Mouse (Mus musculus): ENCODE data around the gene Cdk19. TPM values are rescaled to one million over a fixed set of nuclear protein-coding genes. Genes with fewer than 3 reads are reported as not detected.
A peak's percentile ranks its signal among the peaks of the same experiment; 100 is the strongest.

The Cdk19 gene
- total and polyA plus RNA-seq, 2 experiments from 2014 or later: 3.9 to 11.8 TPM

- Histone ChIP-seq H3K4me2 (ENCODE audit: low read depth, low read length, poor library complexity, severe bottlenecking) (no peak overlapping the region), H3K9ac (replicated peaks; ENCODE audit: low read length, poor library complexity, severe bottlenecking) (no peak overlapping the region), H3K4me1 (ENCODE audit: insufficient read depth, low read length) (no peaks in the 10 kb centered on the region), H3K36me3 (ENCODE audit: insufficient read depth, low read length) (no peaks in the 10 kb centered on the region), H3K27ac (ENCODE audit: low read depth, low read length) (no peak overlapping the region), H3K27me3 (ENCODE audit: insufficient read depth, low read length) (no peaks in the 10 kb centered on the region), H3K9me3 (ENCODE audit: low read length) (no peaks in the 10 kb centered on the region), H3K4me3 (ENCODE audit: low read depth, low read length) (no peak overlapping the region)
- WGBS: 92% methylated on average over 10 of the region's 10 CpGs
- ATAC-seq (ENCODE audit: low FRiP score) (no peak), DNase-seq (ENCODE audit: low spot score) (no peak)
- no peak for TF ChIP-seq CTCF (IDR thresholded peaks at IDR 0.05)
Measured at GRCm38 (mm10) chr10:40320306-40320705, 19.1 kb upstream of the Cdk19 start.

DNA sequence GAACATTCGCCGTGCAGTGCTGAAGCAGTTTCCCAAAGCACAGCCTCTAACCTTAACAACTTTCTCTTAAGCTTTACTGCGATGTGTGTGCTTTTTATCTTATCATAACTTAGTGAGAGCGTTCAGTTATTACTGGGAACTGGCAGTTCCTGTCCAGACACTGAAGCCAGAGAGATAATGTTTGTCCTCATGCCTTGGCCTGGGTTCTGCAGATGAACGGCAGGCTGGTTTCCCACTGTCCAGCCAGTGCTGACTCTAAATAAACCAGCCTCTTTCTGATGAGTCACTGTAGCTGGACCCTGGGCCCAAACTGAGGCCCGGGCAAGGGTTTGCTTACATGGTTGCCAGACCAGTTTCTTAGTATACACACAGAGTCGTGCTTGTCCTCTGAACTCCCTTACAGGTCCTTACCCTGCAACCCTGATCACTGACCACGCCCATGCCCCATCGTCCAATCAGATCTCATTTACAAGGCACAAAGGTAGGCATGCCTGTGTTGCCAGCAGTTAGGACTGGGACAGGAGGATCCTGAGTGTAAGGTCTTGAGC is 11.3 kb upstream of the Cdk19 start:
- Histone ChIP-seq H3K9me3 (ENCODE audit: low read length) (no peaks in the 10 kb centered on the region), H3K27me3 (ENCODE audit: insufficient read depth, low read length) (no peaks in the 10 kb centered on the region), H3K4me3 (ENCODE audit: low read depth, low read length) (no peak overlapping the region), H3K9ac (replicated peaks; ENCODE audit: low read length, poor library complexity, severe bottlenecking) (no peak overlapping the region), H3K36me3 (ENCODE audit: insufficient read depth, low read length) (no peaks in the 10 kb centered on the region), H3K4me2 (ENCODE audit: low read depth, low read length, poor library complexity, severe bottlenecking) (no peak overlapping the region), H3K4me1 (ENCODE audit: insufficient read depth, low read length) (no peaks in the 10 kb centered on the region), H3K27ac (ENCODE audit: low read depth, low read length) (no peak overlapping the region)
- no peak for TF ChIP-seq CTCF (IDR thresholded peaks at IDR 0.05)
- no peak for DNase-seq (ENCODE audit: low spot score)
- no peak for ATAC-seq (ENCODE audit: low FRiP score)
- WGBS: 85% methylated on average over 9 of the region's 9 CpGs

DNA sequence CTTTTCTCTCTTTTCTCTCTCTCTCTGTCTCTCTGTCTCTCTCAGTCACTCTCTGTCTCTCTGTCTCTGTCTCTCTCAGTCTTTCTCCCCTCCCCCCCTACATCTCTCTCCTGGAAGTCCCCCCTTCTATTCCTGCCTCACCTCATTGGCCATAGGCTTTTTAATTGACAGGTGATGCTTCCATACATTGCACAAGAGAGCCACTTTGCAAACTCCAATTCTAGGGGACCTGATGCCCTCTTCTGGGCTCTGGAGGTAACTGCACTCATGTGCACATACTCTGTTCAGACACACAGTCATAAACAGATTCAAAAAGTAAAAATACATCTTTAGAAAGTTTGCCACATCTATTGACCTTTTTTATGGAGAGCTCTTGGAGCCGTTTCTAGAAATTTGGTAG is 9.1 kb upstream of the Cdk19 start:
- Histone ChIP-seq H3K9ac (replicated peaks; ENCODE audit: low read length, poor library complexity, severe bottlenecking) (no peak overlapping the region), H3K36me3 (ENCODE audit: insufficient read depth, low read length) (no peaks in the 10 kb centered on the region), H3K4me2 (ENCODE audit: low read depth, low read length, poor library complexity, severe bottlenecking) (no peak overlapping the region), H3K4me3 (ENCODE audit: low read depth, low read length) (no peak overlapping the region), H3K27me3 (ENCODE audit: insufficient read depth, low read length) (no peaks in the 10 kb centered on the region), H3K27ac (ENCODE audit: low read depth, low read length) (no peak overlapping the region), H3K4me1 (ENCODE audit: insufficient read depth, low read length) (no peaks in the 10 kb centered on the region), H3K9me3 (ENCODE audit: low read length) (no peaks in the 10 kb centered on the region)
- ATAC-seq (ENCODE audit: low FRiP score): no peak
- no peak for DNase-seq (ENCODE audit: low spot score)
- WGBS: 83% methylated on average over 1 of the region's 1 CpGs
- peak; percentile 22 for TF ChIP-seq CTCF (IDR thresholded peaks at IDR 0.05)

- DNase-seq (ENCODE audit: low spot score) (no peak), ATAC-seq (ENCODE audit: low FRiP score) (no peak)
- Histone ChIP-seq H3K4me1 (ENCODE audit: insufficient read depth, low read length) (no peaks in the 10 kb centered on the region), H3K4me3 (ENCODE audit: low read depth, low read length) (no peak overlapping the region), H3K27ac (ENCODE audit: low read depth, low read length) (no peak overlapping the region), H3K9ac (replicated peaks; ENCODE audit: low read length, poor library complexity, severe bottlenecking) (no peak overlapping the region), H3K36me3 (ENCODE audit: insufficient read depth, low read length) (no peaks in the 10 kb centered on the region), H3K27me3 (ENCODE audit: insufficient read depth, low read length) (no peaks in the 10 kb centered on the region), H3K9me3 (ENCODE audit: low read length) (no peaks in the 10 kb centered on the region), H3K4me2 (ENCODE audit: low read depth, low read length, poor library complexity, severe bottlenecking) (no peak overlapping the region)
- 62% methylated on average over 6 of the region's 6 CpGs for WGBS
- no peak for TF ChIP-seq CTCF (IDR thresholded peaks at IDR 0.05)
Measured at GRCm38 (mm10) chr10:40332864-40333263, 6.5 kb upstream of the Cdk19 start.

GRCm38 (mm10) chr10:40342036-40342435 is 2.7 kb downstream of the Cdk19 start:
- no peak overlapping the region for H3K4me3 ChIP-seq (ENCODE audit: low read depth, low read length)
- no peaks in the 10 kb centered on the region for H3K9me3 ChIP-seq (ENCODE audit: low read length)
- no peaks in the 10 kb centered on the region for H3K27me3 ChIP-seq (ENCODE audit: insufficient read depth, low read length)
- no peak overlapping the region for H3K27ac ChIP-seq (ENCODE audit: low read depth, low read length)
- ATAC-seq (ENCODE audit: low FRiP score) (no peak), DNase-seq (ENCODE audit: low spot score) (no peak)
- 76% methylated on average over 4 of the region's 4 CpGs for WGBS
- H3K4me1 ChIP-seq (ENCODE audit: insufficient read depth, low read length): no peaks in the 10 kb centered on the region
- no peak for TF ChIP-seq CTCF (IDR thresholded peaks at IDR 0.05)
- H3K9ac ChIP-seq (replicated peaks; ENCODE audit: low read length, poor library complexity, severe bottlenecking): no peak overlapping the region
- no peaks in the 10 kb centered on the region for H3K36me3 ChIP-seq (ENCODE audit: insufficient read depth, low read length)
- H3K4me2 ChIP-seq (ENCODE audit: low read depth, low read length, poor library complexity, severe bottlenecking): no peak overlapping the region

GRCm38 (mm10) chr10:40346776-40347403 is 7.5 kb downstream of the Cdk19 start:
- no peaks in the 10 kb centered on the region for H3K27me3 ChIP-seq (ENCODE audit: insufficient read depth, low read length)
- no peak for DNase-seq (ENCODE audit: low spot score)
- no peak overlapping the region for H3K4me3 ChIP-seq (ENCODE audit: low read depth, low read length)
- no peak overlapping the region for H3K4me2 ChIP-seq (ENCODE audit: low read depth, low read length, poor library complexity, severe bottlenecking)
- H3K4me1 ChIP-seq (ENCODE audit: insufficient read depth, low read length): peaks cover 4% of the 10 kb centered on the region; the same call in 1 of the 2 replicates
- no peak overlapping the region for H3K27ac ChIP-seq (ENCODE audit: low read depth, low read length)
- no peak for TF ChIP-seq CTCF (IDR thresholded peaks at IDR 0.05)
- no peaks in the 10 kb centered on the region for H3K36me3 ChIP-seq (ENCODE audit: insufficient read depth, low read length)
- WGBS: 82% methylated on average over 3 of the region's 3 CpGs
- no peak overlapping the region for H3K9ac ChIP-seq (replicated peaks; ENCODE audit: low read length, poor library complexity, severe bottlenecking)
- H3K9me3 ChIP-seq (ENCODE audit: low read length): no peaks in the 10 kb centered on the region
- no peak for ATAC-seq (ENCODE audit: low FRiP score)
